Mouse (Mus musculus): ENCODE data around the gene Dnajc19.
"Not testable (repeated sequence)": the region's sequence is repeated elsewhere in the genome, so short reads cannot be mapped to it uniquely, and the experiment has no call there.

Dnajc19 gene

DNA sequence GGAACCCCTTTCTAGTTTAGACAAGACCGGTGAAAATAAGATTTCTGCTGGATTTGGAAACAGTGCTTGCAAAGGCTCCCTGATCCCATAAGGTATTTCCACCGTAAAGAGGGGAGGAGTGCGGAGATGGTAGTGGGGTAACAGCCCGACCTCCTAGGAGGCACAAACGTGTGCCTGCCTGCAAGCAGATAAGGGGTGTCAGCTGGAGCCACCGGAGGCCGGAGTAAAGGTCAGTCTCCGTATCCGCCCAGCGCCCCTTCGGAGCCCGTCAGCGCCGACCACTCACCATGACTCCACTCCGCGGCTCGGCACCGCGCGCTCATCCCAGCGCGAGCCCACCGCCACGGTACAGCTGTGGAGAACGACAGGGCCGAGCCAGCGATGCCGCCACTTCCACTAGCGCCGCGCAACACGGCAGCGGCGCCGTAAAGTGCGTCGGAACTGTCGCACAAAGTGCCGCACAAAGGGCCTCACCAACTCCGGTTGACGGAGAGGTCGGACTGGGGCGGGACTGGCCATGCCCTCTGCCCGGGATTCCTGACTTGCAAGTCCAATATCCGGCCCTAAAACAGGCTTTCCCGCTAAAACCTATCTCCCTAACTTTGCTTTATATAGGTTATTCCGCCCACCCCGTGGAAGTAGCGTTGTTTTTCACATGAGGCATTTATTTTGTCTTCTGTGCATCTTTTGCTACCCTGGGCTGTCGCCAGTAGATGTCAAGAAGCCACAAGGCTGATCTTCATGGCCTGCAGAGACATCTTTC is at the start of gene Dnajc19:
Gene Dnajc19 (minus strand): TSS at position 422 of the 763 bp plus-strand sequence.
- DNase-seq (ENCODE audit: low spot score in 2 of 2) = peak; percentile 74 to 86

GRCm38 (mm10) chr3:34129957-34130356 is 48.8 kb upstream of the Dnajc19 start:
- no peak for DNase-seq (ENCODE audit: low spot score in 2 of 2)

DNA sequence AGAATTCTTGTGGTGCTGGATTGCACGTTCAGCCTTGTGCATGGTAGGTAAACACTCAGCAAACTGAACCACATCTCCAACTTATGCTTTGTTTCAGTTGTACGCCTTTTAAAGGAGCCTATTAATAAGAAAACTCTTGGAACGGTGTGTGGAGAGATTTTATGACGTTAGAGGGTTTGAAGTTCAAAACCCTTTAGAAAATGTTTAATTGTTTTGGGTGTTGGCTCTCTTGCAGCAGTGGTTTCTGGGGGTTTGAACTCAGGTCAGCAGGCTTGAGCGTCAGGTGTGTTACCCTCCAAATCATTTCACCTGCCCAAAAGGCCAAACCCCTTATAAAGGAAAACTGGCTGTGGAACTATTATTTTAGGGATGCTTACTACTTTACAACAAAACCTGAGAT is 40.2 kb upstream of the Dnajc19 start:
- no peak for DNase-seq (ENCODE audit: low spot score in 2 of 2)

- DNase-seq (ENCODE audit: low spot score in 2 of 2) = no peak
Measured at GRCm38 (mm10) chr3:34120791-34121190, 39.7 kb upstream of the Dnajc19 start.

DNA sequence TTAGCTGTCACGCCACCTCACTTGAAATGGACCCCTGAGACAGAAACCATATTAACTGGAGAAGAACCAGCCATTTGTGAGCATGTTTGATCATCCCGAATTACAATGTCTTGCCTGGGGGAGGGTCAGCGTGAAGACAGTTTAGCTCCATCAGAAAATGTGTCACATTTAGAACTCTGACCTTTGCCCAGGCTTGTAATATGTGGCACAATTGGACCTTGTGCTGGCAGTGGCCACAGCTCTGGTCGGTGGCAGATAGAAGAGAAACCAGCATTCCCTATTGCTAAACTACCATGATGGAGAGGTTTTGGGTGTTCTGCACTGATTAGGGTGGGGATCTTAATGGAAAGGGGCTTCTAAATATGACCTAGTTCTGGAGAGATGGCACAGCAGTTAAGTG is 38.7 kb upstream of the Dnajc19 start:
- DNase-seq (ENCODE audit: low spot score in 2 of 2) = no peak

DNA sequence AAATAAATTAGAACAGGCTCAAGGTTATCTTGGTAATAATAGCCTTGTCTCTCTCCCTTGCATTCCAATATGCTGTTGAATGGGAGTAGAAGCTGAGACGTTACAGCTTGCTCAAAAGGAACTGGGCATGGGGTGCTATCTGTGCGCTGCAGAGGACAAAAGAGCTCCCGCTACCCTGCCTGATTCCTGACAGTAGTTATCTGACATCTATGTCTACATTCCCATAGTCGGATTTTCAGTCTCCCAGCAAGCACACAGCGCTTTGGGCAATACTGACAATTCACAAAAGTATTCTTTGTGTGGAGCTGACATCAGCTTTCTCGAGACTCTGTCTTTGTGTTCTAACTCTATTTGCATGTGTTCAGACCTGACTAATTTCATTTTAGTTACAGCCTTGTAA is 34.7 kb upstream of the Dnajc19 start:
- DNase-seq (ENCODE audit: low spot score in 2 of 2) = no peak

DNA sequence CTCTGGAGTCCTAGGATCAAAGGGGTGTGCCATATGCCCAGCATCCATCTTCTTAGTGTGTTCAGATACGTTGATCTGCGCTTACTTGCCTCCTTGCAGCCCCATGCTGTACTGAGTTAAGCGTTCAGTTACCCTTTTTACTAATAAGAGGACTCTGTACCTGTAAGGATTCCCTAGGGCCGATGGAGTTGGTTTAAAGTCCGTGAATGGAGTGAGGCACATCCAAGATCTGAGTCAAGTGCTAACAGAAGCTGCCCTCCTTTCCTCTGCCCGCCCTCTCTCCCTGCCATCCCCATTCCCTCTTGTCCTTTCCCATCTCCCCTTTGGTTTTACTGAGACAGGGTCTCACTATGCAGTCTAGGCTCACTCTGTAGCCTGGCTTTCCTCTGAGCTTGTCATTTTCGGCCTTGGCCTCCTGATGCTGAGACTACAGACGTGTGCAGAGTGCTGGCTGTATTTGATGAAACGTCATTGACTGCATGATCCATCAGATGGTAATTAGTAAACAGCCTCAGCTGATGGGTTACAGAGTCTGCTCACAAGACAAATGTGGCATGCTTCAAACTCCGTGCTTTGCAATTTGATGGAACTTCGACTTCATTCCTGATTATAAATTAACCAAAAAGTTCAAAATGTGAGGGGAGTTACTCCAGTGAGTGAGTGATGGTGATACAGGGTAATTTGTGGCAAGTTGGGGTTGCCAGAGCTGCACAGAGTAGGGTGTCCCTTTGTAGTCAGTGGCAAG is 31.0 kb upstream of the Dnajc19 start:
- no peak for DNase-seq (ENCODE audit: low spot score in 2 of 2)

GRCm38 (mm10) chr3:34107631-34108030 is 26.5 kb upstream of the Dnajc19 start:
- no peak for DNase-seq (ENCODE audit: low spot score in 2 of 2)

DNA sequence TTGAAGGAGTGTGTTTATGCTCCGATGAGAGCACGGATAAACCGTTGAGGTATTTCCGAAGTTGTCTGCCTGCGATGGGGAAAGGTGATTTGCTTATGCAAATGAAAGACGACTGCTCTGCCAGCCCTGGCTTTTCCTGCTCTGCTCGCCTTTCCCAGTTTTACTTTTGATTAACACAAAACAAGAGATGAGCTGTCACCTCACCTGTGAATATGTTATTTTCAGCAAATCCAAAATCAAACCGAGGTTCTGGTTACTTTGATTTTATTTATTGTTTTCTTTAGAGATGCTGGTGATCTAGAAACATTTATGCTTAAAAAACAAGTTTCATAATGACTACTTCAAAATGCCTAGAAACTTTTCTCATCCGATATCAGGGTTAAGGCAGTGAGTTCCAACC is 25.3 kb upstream of the Dnajc19 start:
- DNase-seq (ENCODE audit: low spot score in 2 of 2) = no peak

DNA sequence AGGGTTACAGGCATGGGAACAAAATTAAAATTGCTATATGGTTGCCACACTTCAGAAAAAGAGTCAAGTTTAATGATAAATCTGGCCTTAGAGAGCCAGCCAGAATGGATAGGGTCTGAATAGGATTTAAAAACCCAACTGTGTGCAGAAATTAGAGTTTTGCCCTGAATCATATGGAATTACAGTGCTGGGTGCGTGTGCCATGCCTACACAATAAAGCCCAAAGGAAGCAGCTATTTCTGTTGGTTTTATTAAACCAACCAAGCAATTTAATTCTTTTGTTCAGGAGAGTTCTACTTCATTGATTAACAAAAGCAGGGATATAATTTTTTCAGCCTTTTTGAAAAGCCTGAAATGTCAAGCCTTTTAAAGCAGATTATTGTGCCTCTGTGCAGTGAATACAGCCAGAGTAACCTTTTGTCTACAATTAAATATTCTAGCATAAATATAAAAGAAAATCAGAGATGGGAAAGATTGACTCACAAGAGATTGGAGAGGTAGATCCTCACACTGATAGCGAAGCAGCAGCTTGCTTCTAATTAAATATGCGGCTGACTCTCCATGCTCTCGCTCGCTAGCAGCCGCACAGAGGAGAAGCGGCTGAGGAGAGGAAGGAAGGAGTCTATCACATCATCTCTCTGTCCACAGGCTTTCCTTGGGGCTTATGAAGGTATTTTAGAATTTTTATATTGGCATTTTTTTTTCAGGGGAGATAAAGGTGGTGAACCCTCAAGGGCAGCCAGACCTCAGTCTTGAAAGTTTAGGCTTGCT is 23.0 kb upstream of the Dnajc19 start:
- DNase-seq (ENCODE audit: low spot score in 2 of 2) = no peak

GRCm38 (mm10) chr3:34102891-34103290 is 21.8 kb upstream of the Dnajc19 start:
- DNase-seq (ENCODE audit: low spot score in 2 of 2) = no peak

GRCm38 (mm10) chr3:34083655-34084054 is 2.5 kb upstream of the Dnajc19 start:
- DNase-seq (ENCODE audit: low spot score in 2 of 2) = no peak

GRCm38 (mm10) chr3:34081929-34082328 is 808 bp upstream of the Dnajc19 start:
- DNase-seq (ENCODE audit: low spot score in 2 of 2) = no peak

- DNase-seq (ENCODE audit: low spot score in 2 of 2) = no peak
Measured at GRCm38 (mm10) chr3:34076058-34076759, 4.9 kb downstream of the Dnajc19 start.

GRCm38 (mm10) chr3:34072726-34073125 is 8.4 kb downstream of the Dnajc19 start:
- no peak for DNase-seq (ENCODE audit: low spot score in 2 of 2)

GRCm38 (mm10) chr3:34068943-34069342 is 12.2 kb downstream of the Dnajc19 start:
- DNase-seq (ENCODE audit: low spot score in 2 of 2) = not testable (repeated sequence)

DNA sequence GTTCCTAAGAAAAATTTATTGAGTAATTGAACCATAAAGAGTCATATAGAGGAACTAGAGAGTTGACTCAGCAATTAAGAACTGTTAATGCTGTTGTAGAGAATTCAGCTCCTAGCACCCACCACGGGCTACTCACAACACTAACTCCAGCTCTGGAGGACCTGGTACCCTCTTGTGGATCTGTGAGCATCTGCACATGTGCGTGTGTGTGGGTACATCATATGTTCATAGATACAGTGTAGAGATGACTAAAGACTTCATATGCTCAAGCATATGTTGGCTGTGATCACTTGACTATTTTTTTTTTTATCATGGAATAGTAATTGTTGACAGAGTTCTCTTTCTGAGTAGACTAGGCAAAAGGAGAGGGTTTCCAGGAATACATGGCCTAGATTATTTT is 18.8 kb downstream of the Dnajc19 start:
- no peak for DNase-seq (ENCODE audit: low spot score in 2 of 2)

DNA sequence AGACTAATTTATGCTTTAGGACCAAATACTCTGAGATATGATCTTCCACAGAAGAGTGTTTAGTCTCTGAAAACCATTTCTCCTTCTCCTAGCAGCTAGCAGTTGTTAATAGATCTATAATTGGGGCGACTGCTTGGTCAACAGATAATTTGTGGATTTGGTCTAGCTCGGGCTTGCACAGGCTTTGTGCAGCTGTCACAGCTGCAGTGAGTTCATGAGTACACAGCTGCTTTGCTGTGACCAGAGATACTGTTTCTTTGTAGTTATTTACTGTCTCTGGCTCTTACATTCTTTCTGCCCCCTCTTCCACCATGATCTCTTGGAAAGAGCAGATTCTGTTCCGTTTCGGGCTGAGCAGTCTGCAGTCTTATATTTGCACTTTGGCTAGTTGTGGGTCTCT is 39.1 kb downstream of the Dnajc19 start:
- no peak for DNase-seq (ENCODE audit: low spot score in 2 of 2)

GRCm38 (mm10) chr3:34035706-34036105 is 45.4 kb downstream of the Dnajc19 start:
- DNase-seq (ENCODE audit: low spot score in 2 of 2) = no peak

GRCm38 (mm10) chr3:34034803-34035202 is 46.3 kb downstream of the Dnajc19 start:
- DNase-seq (ENCODE audit: low spot score in 2 of 2) = no peak

GRCm38 (mm10) chr3:34033720-34034364 is 47.3 kb downstream of the Dnajc19 start:
- DNase-seq (ENCODE audit: low spot score in 2 of 2) = no peak

Measured in thymus, postnatal 10 days (tissue).